Mouse (Mus musculus): Measurements from ENCODE around the gene Kpna2. TPM values are rescaled to one million over a fixed set of nuclear protein-coding genes. Genes with fewer than 3 reads are reported as not detected.
"Not testable (repeated sequence)": the region's sequence is repeated elsewhere in the genome, so short reads cannot be mapped to it uniquely, and the experiment has no call there.

The Kpna2 gene
- total RNA-seq, 2 experiments from 2014 or later = 9.4 to 10.3 TPM

DNA sequence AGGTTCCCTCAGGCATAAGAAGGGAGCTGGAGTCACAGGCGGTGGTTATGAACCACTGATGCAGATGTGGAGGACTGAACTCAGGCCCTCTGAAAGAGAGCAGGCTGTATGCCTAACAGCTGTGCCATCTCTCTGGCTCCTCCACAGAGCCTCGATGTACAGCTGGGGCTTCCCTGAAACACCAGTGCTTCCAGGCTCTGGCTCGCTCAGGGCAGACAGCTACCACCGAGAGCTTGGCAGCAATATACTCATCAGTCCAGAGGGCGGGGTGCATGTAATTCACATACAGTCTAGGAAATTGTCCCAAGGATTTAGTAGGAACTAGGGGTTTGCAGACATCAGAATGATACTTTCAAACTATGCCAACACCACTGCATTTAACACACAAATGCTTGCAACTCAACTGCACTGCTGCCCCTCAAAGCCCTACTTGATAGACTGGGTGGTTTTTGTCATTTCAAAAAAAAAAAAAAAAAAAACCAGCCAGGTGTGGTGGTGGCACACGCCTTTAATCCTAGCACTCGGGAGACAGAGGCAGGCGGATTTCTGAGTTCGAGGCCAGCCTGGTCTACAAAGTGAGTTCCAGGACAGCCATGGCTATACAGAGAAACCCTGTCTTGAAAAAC, 13.2 kb downstream of the Kpna2 start:
- not testable (repeated sequence) for DNase-seq (ENCODE audit: low spot score)

- no peak for DNase-seq (ENCODE audit: low spot score)
These were observed 17.0 kb downstream of the Kpna2 start for GRCm38 (mm10) chr11:106982351-106982750.

- peak; percentile 23 for DNase-seq (ENCODE audit: low spot score)
These were observed 17.6 kb downstream of the Kpna2 start for GRCm38 (mm10) chr11:106981787-106982186.

DNA sequence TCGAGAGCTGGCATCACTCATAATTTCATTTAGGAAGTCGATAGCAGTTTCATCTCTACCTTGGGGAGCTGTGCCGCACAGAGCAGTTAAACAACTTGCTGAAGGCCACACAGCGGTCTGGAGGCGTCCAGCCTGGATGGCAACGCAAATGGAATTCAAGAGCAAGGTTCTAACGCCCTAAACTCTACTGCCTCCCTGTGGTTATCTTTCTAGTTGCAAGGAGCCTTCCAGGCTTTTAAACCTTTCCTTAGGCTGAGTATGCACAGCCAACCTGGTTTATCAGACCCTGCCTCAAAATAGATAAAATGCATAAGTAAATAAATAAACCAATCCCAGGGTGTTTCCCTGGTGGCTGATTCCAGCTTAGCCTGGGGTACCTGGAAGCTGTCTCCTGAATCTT, 18.9 kb downstream of the Kpna2 start:
- peak; percentile 80 for DNase-seq (ENCODE audit: low spot score)

DNA sequence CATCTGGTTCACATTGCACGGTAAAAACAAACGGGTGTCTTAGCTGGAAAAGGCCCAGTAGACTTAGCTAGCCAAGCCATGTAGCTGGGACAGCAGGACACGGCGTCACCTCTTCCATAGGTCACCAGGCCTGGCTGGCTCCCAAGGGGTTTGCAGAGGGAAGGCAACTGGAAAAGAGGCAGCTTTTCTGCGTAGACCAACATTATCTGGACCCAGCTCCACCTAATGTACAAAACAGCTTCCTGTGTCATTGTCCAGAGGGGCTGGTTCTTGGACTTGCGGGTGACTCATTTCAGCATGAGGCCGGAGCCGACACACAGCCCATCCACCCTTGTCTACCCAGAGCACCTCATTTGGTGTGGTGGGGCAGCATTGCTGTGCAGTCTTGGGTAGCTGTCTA, 23.1 kb downstream of the Kpna2 start:
- peak; percentile 69 for DNase-seq (ENCODE audit: low spot score)

DNA sequence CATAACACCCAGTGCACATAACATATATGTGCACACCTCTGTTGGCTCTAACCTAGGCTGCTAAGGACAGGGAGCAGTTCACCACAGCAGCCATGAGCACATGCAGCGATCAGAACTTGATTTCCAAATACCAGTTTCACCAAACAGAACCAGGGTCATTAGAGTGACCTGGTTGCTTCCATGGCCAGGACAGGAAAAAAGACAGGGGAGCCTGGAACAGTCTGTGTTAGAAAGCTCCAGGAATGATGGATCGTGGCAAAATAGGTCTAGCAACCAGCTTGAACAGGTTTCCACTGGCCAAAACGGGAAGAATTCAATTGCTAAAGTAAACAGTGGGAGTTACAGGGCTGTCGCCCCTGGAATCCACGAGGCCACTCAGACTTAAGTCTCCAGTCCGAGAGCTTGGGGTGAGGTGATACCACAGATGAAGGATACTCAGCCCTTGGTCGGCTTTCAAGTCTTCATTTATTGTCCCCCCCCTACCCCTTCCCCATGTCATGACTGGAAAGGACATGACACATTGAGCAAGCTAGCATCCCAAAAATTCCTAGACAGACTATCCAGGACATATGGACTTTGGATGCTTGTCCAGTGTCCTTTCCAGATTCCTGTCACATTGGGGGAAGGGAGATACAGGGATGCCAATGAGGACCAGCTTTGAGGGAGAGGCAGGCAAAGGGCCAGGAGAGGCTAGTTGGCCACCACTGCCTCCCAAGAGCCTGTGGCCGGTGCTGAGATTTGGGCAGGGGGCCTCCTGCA, 23.7 kb downstream of the Kpna2 start:
- DNase-seq (ENCODE audit: low spot score) = no peak

DNA sequence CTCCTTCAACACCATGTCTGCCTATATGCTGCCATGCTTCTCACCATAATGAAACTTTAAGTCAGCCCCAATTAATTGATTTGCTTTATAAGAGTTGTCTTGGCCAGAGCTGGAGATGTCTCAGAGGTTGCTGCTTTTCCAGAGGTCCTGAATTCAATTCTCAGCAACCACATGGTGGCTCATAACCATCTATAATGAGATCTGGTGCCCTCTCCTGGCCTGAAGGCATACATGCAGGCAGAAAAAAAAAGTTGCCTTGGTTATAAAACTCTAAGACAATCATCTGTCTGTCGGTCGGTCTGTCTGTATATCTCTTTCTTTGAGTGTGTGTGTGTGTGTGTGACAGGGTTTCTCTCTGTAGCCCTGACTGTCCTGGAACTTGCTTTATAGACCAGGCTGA, 24.9 kb downstream of the Kpna2 start:
- no peak for DNase-seq (ENCODE audit: low spot score)

GRCm38 (mm10) chr11:106973016-106973415, 26.3 kb downstream of the Kpna2 start:
- DNase-seq (ENCODE audit: low spot score) = no peak

DNA sequence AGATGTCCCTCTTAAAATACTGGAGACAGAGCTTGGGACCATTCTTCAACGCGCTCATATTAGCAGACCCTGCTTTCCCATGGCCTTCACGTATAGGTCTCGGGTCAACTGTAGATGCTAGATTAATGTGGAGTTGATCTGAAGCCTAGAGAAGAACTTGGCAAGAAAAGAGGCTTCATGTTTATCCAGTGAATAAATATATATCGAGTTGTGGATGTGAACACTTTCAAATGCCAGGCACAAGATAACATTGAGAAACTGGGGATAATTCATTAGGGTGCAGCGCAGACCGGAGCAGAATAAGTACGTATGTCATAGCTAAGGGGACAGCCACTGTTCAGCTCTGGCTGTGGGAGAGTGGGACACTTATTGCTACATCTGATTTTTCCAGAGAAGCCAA, 29.5 kb downstream of the Kpna2 start:
- no peak for DNase-seq (ENCODE audit: low spot score)

DNA sequence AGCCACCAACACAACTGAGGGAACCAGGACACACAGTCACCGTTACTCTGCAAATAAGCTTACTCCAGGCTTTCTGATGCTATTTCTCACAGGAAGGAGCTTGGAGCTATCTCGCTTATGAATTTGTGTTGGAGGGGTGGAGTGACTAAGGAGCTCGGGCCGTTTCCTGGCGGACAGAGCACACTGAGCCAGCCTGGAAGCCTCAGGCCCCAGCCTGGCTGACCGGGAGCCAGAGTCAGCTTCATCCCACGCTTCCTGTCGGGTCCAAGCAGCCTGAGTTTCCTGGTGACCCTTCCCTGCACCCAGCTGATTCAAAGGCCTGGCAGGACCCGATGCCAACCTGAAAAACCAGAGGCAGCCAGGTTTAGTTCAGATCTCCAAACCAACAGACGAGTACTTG, 31.7 kb downstream of the Kpna2 start:
- DNase-seq (ENCODE audit: low spot score) = peak; percentile 30

DNA sequence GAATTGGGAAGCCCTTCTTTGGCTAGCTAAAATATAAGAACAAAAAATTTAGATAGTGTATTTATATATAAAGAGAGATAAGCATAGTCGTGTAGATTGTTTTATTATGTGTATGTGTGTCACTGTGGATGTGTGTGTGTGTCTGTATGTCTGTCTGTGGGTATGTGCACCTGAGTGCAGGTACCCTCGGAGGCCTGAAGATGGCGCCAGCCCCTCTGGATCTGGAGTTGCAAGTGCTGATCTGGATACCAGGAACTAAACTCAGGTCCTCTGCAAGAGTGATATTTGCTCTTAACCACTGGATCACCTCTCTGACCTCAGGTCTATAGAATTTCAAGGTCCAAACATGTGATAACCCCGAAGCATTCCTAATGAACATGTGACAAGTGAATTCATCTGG, 33.5 kb downstream of the Kpna2 start:
- no peak for DNase-seq (ENCODE audit: low spot score)

- DNase-seq (ENCODE audit: low spot score) = no peak
These were observed 37.0 kb downstream of the Kpna2 start for GRCm38 (mm10) chr11:106962310-106962709.

- DNase-seq (ENCODE audit: low spot score) = no peak
These were observed 37.8 kb downstream of the Kpna2 start for GRCm38 (mm10) chr11:106961471-106962081.

GRCm38 (mm10) chr11:106959121-106959520, 40.2 kb downstream of the Kpna2 start:
- DNase-seq (ENCODE audit: low spot score) = no peak

GRCm38 (mm10) chr11:106958407-106959071, 40.8 kb downstream of the Kpna2 start:
- DNase-seq (ENCODE audit: low spot score) = no peak

DNA sequence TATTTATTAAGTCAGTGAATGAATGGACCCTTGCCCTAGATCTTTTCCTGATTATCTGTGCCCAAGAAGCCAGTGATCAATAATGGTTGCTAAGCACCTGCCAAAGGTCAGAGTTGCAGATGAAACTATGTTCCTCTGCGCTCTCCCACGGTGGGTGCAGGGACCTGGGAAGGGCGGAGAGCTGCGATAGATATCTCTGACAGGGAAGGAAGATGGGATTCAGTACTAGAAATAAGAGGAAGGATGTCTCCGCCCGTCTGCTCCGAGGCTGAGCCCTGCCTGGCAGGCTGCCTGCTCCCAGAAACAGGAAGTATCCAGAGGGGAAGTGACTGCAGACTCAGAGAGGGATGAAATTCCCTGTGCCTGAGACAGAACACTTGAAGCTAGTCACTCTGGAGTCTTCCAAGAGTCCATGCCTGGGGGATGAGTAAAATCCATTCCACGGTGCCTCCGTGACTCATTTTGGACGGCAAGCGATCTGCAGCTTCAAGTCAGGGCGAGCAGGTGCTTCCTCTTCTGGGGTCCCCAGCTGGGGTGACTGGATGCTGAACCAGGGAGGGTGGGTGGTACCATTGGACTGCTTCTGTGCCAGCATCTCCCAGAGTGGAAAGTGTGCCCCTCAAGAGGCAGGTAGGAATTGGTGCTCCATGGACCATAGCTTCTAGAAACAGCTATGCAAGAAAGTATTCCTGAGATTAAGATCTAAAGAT, 41.9 kb downstream of the Kpna2 start:
- DNase-seq (ENCODE audit: low spot score) = peak; percentile 71

DNA sequence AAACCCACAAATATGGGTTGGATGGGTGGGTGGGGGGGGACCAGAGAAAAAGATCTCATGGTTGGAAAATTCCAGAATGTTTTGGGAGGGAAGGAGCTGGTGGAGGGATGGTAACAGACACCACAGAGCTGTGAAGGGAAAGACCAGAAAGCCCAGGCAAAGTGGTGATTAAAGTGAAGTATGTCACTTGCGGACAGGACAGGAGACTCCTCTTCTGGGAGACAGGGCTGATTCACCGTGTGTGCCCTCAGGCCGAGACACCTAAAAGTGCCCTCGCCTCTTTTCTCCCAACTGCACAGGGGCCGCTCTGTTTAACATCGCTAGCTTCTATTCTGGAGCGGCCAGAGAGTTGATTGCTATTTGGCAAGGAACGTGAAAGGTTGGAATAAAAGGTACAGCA, 44.8 kb downstream of the Kpna2 start:
- DNase-seq (ENCODE audit: low spot score) = no peak

DNA sequence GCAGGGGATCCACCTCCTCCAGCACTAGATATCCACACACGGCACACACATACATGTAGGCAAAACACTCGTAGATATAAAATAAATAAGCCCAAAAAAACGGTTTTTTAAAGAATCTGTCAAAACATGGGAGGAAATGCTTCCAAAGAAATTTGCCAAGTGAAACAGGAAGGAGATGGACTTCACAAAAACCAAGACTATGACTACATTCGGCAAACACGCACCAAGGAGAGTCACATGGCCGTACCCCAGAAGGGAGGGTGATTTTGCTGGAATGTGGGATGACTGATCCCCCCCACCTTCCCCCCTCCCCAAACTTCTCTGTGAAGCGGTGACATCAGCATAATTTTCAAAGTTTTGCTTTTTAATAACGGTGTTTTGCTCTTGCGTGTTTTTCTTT, 45.2 kb downstream of the Kpna2 start:
- no peak for DNase-seq (ENCODE audit: low spot score)

Measured in gastrocnemius, adult 18-20 months (tissue).